Mouse (Mus musculus): ENCODE data around the gene Tcf7l1.

- TF ChIP-seq FLI1 (IDR thresholded peaks at IDR 0.05; ENCODE audit: low read length) (no peak), GATA1 (IDR thresholded peaks at IDR 0.05; ENCODE audit: borderline replicate concordance, low read length) (no peak)
Measured at GRCm38 (mm10) chr6:72636940-72637339, 152.1 kb downstream of the Tcf7l1 start.
